Mouse (Mus musculus) spleen, adult 2 months (tissue): ENCODE measurements around the gene Mmp15.

ENCODE experiments used
- CTCF ChIP-seq: fragments of 200-500 bp; IDR thresholded peaks from 2 replicates; pipeline ENCODE4 v1.5.1; 2011; ENCODE audit warnings: mild to moderate bottlenecking, inconsistent platforms; ENCODE audit not compliant: insufficient read depth, insufficient read length, insufficient replicate concordance; ENCODE audit errors: extremely low read depth
- POLR2A ChIP-seq: fragments of 200-500 bp; IDR thresholded peaks from 2 replicates; pipeline ENCODE4 v1.6.1; 2011; ENCODE audit warnings: low read depth, low read length, inconsistent platforms

DNA sequence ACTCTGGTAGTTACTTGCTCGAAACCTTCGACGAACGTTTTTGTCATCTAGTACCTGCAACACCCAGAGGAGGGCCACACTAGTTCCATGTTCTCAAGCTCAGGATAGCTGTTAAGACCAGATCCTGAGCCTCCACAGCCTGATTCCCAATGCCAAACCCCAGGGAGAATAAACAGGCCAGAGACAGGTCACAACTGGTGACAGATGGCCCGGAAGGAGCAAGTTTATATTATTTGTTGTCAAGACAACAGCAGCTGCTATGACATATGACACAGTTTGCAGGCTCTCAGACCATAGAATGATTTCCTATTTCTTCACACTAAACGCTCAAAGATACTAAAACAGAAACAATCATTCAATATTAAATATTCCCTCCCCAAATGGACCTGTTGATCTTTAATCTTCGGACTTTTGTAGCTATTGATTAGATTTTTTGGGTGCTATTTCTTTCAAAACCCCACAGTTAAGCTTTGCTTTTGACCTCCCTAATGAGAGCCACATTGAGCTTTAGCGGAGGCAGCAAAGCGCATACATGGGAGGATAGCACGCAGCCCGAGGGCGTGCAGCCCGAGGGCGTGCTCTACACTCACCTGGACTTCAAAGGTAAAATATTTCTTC, 70.2 kb downstream of the Mmp15 start:
- no peak for TF ChIP-seq CTCF
- no peak for TF ChIP-seq POLR2A
